Mouse (Mus musculus) layer of hippocampus, postnatal 14 days (tissue): ENCODE results near the gene Ptpre. TPM values are rescaled to one million over a fixed set of nuclear protein-coding genes. Genes with fewer than 3 reads are reported as not detected.
A peak's percentile ranks its signal among the peaks of the same experiment; 100 is the strongest.

Experiments
- DNase-seq, 2 experiments: peaks; one replicate each; pipeline ENCODE4 v3.0.0; 2021 to 2022; ENCODE audit warnings: low spot score in 2 of 2, mixed read lengths in 1 of 2
- total RNA-seq, 2 experiments: library from RNA; stranded (reverse); gene quantifications; 2 replicates each; pipeline ENCODE4 v1.2.3; 2021

Gene Ptpre
- total RNA-seq, 2 experiments from 2014 or later: 55.2 to 55.7 TPM

GRCm38 (mm10) chr7:135637406-135637980 is 100.2 kb downstream of the Ptpre start:
- no peak for DNase-seq

DNA sequence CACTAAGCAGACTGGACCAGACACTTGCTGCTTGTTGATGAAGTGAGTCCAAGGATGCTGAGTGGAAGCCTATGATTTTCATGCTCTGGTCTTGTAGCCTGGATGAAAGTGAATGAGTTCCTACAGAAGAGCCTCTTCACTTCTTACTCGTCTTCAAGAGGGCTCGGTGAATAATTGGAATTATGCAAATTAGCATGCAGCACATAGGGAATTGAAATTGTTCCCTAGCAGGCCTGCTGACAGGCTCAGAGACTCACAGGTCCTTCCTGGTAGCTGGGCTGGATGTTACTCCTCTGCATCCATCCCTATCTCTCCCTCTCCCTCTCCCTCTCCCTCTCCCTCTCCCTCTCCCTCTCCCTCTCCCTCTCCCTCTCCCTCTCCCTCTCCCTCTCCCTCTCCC is 102.1 kb downstream of the Ptpre start:
- no peak for DNase-seq

- DNase-seq: peak; percentile 75 to 82
These were observed 104.6 kb downstream of the Ptpre start for GRCm38 (mm10) chr7:135641698-135642507.

- no peak for DNase-seq
These were observed 107.2 kb downstream of the Ptpre start for GRCm38 (mm10) chr7:135644452-135644851.

DNA sequence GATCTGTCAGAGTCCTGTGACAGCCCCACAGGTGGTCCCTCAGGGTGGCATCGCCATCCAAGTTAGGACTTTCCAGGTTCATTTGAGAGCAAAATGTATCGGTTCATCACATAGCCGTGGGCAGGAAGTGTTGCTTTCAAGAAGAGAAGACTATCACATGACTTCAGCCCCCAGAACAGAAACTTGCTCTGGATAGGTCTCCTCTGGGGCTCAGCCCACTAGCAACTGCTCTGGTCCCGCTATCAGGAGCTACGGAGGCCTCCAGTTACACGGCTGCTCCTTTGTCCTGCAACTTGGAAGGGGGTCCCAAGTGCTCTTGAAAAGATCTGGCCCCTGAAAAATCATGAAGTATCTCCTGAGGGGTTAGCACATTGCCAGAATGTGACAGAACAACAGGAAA is 109.7 kb downstream of the Ptpre start:
- DNase-seq: no peak

GRCm38 (mm10) chr7:135648821-135649220 is 111.5 kb downstream of the Ptpre start:
- no peak for DNase-seq

- DNase-seq: no peak
These were observed 112.0 kb downstream of the Ptpre start for GRCm38 (mm10) chr7:135649306-135649705.

- no peak for DNase-seq
These were observed 112.8 kb downstream of the Ptpre start for GRCm38 (mm10) chr7:135650061-135650460.

DNA sequence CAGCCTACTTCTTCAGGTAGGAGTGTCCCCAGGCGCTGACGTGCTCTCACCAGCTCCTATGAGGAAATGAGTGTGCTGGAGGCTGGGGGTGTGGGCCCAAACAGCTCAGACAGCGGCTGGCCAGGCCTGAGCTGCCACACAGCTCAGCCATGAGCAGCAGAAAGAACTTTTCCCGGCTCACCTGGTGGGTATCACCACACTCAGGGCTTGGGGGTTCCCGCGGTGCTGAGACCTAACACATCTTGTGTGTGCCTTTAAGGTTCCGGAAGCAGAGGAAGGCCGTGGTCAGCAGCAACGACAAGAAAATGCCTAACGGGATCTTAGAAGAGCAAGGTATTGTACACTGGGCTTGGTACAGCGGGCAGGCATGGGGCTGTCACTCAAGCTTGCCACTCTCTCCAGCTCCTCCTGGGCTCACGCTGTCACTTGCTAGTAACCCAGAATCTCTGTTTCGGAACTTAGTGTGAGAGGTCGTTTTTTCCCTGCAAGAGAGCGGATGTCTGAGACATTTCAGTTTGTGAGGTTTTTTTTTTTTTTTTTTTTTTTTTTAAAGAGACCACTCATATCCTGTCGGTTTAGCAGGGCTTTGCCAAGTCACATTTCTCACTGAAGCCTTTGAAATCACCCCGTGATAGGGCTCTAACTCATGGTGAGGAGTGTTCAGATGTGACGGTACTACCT is 114.7 kb downstream of the Ptpre start:
- no peak for DNase-seq

DNA sequence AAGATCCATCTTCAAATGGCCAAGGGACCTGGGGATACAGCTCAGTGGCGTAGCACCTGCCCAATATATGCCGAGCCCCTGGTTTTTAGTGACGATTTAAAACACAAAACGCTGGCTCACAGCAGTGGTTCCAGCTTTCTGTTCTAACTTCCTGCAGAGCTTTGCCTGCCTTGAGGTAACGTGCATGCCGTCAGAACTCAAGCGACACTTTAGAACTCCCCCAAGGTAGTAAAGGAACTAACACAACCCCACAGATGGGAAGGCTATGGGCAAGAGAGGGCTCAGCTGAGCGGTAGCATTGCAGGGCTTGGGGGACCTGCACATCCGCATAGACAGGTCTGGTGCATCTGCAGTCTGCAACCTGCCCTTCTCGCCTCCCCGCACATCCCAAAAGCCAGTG is 115.5 kb downstream of the Ptpre start:
- DNase-seq: no peak

DNA sequence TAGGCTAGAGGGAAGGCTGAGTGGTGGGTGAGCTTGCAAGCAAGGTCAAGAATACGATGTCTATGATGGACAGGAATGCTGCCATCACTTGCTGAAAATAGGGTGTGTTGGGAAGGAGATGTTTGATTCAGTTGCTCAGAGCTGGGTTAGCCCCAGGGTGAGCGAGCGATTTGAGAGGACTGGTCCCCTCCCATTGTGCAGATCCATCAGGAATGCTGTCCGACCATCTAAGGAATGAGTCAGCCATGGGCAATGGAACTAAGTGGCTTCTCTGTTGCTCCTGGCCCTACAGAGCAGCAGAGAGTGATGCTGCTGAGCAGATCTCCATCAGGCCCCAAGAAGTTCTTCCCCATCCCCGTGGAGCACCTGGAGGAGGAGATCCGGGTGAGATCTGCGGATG is 116.3 kb downstream of the Ptpre start:
- no peak for DNase-seq

DNA sequence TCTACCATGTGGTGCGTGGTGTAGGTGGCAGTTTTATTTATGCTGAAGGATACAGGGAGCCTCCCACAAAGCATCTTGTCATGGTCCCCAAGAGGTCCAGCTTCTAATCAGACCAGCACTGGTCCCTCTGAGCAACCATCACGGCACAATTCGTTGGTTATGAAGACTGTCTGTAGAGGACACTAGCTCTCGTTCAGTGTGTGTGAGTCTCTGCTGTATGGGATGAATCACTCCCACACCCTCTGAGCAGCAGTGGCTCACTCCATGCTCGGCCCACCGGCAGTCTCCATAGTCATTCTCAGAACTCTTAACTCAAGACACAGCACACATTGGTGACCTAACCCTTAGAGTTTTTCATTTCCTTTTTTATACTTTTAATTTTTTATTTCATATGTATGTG is 117.0 kb downstream of the Ptpre start:
- DNase-seq: no peak

DNA sequence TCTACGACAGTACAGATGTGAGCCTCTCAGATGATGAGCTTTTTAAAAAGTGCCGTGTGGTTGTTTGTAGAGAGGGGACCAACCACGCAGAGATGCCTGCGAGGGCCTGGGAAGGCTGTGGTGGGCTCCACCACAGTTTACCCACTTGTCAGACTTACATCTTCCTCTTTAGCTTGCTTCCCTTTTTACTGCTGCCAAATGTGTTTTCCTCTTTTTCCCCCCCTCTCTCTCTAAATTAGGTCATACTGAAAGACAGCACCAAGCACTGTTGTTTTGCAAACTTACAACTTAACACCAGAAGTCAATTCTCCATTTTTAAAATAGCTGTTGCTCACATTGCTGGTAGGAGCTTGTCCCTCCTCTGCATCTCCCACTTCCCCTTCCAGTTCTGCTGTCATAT is 117.8 kb downstream of the Ptpre start:
- no peak for DNase-seq

DNA sequence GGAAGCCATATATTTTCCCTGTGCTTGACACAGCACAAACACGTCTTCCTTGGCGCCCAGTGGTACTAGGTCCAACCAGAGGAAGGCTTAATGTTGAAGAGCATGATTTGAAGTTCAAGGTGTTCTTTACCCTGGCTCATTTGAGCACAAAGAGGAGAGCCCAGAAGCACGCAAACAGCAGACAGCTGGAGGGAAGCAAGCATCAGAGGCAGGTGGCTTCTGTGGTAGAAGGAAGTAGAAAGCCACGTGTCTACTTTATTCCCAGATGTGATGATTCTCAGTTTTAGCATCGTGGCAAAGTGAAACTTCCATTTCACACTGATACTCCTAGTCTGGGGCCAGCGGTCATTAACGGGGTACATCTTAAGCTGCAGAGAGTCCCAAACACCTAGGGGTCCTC is 120.9 kb downstream of the Ptpre start:
- DNase-seq: no peak

- DNase-seq: no peak
These were observed 122.1 kb downstream of the Ptpre start for GRCm38 (mm10) chr7:135659314-135659935.

DNA sequence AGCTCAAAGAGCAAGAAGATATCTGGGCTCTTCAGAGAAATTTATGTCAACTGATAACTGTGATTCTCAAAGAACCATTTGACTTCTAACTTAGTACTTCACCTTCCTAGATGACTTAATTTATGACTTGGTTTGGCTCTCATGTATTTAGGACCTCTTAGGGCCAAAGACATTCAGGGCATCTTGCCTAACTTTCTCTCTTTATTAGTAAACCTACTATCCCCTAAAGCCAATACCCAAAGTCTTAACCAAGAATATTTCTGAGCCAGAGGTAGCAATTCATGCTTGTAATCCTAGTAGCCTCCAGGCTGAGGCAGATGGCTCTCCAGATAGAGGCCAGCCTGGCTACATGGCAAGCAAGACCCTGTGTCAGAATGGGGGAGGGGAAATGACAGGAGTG is 123.0 kb downstream of the Ptpre start:
- DNase-seq: no peak

- DNase-seq: no peak
These were observed 126.9 kb downstream of the Ptpre start for GRCm38 (mm10) chr7:135664211-135664610.

GRCm38 (mm10) chr7:135666314-135666713 is 129.0 kb downstream of the Ptpre start:
- DNase-seq: no peak

DNA sequence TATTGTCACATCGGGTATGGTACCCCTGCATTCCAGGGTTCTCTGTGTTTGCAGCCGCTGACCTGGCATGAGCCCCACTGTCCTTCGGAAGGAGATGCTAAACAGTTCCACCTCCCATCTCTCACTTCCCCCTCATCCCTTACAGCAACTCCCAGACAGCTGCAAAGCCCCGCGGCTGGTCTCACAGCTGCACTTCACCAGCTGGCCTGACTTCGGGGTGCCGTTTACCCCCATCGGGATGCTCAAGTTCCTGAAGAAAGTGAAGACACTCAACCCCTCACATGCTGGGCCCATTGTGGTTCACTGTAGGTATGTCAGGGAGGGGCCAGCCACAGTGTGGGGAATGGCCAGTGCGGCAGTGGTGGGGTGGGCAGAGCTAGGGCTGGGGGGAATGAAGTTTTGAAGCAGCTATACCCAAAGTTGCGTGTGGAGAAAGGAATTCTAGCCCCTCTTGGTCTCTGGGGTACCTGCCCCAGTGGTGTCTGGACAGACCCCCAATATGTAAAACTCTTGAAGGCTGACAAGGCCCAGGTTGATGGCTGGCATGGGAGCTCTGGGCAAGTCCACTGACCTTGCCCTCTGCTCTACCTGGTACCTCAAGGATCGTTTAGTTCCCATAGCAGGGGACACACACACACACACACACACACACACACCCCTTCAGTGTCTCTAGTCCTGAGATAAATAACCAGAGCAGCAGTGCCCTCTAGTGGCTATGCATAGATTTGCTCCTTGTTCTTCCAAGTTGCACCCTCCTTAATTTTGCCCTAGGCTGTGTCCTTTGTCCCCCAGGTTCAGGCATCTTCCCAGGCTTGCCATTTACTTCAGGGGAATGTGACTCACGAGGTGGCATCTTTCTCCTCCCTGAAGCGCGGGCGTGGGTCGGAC is 131.8 kb downstream of the Ptpre start:
- peak; percentile 61 to 73 for DNase-seq

GRCm38 (mm10) chr7:135673576-135673975 is 136.3 kb downstream of the Ptpre start:
- no peak for DNase-seq

- no peak for DNase-seq
These were observed 139.4 kb downstream of the Ptpre start for GRCm38 (mm10) chr7:135676722-135677121.
